Mouse (Mus musculus) left cerebral cortex, postnatal 4 days (tissue): ENCODE results near the gene Sirt4. TPM values are rescaled to one million over a fixed set of nuclear protein-coding genes. Genes with fewer than 3 reads are reported as not detected.
"Not testable (repeated sequence)": the region's sequence is repeated elsewhere in the genome, so short reads cannot be mapped to it uniquely, and the experiment has no call there.

Source experiments
- DNase-seq: peaks from one replicate; pipeline ENCODE4 v3.0.0-alpha.2; 2022
- intact Hi-C: fragments of 180-260 bp; cut with DNase I; formaldehyde crosslinking; loops from one replicate; pipeline ENCODE4 v1.15.1; 2025
- total RNA-seq, 2 experiments: library from RNA; stranded (reverse); gene quantifications; 2 replicates each; pipeline ENCODE4 v1.2.3; 2021

Gene Sirt4
- total RNA-seq, 2 experiments from 2014 or later, result 28.4 to 31.5 TPM

- no peak for DNase-seq
- intact Hi-C loops, result no loop called here
Observed at GRCm38 (mm10) chr5:115514896-115515587, 30.5 kb upstream of the Sirt4 start.

DNA sequence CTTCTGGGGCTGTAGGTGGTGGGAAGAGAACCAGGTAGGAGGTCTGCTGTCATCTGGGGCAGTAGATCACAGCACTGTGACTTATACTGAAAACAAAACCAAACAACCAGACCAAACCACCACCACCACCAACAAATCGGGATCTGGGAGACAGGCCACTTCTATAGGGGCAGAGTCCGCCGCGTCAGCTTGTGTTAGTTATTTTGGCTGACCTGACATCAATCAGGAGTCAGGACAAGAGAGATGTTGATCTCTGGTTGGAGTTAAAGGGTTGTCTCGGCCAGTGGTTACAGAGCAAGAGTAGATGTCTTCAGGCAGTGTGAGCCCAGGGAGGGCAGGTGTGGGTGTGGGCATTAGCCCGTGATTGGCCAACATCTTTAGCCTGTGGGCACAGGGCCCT is 29.8 kb upstream of the Sirt4 start:
- intact Hi-C loops, result no loop called here
- DNase-seq, result no peak

- intact Hi-C loops, result no loop called here
- DNase-seq, result no peak
Observed at GRCm38 (mm10) chr5:115513721-115514120, 29.2 kb upstream of the Sirt4 start.

DNA sequence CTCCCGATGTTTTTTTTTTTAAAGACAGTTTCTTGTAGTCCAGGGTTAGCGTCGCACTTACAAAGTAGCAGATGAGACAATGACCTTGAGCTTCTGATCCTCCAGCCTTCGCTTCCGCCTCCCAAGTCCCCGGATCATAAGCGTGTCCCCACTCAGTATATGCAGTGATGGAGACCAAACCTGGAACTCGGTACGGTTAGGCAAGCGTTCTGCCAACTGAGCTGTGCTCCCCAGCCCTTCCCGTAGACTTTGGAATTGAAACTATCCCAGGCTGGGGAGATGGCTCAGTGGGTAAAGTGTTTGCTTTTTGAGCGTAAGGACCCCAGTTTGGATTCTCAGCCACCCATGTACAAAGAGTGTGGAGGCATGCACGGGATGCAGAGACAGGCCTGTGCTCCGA is 28.7 kb upstream of the Sirt4 start:
- no peak for DNase-seq
- intact Hi-C loops, result no loop called here

DNA sequence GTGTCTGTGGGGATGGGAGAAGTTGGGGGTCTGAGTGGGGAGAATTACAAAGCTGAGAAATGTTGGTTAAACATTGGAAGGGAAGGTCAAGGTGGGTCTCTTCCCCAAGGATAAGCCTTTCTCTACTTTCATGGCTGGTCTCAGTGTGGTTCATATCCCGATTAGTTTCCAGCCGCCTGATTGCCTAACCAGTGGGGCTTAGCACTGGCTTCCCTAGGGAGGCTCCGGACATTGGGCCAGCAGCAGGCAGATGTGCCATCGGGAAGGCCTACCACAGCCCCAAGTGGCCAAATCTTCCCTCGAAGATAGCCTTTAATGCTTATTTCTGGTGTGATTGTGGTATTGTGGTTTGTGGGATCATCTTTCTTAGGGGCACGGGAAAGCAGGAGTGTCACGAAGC is 27.9 kb upstream of the Sirt4 start:
- no peak for DNase-seq
- intact Hi-C loops, result no loop called here

- intact Hi-C loops, result loop anchor here (5.0 kb wide), 1 partner anchor 47 kb away; the partner anchor contains the start of gene Rplp0
- no peak for DNase-seq
Observed at GRCm38 (mm10) chr5:115509790-115510689, 25.5 kb upstream of the Sirt4 start.

DNA sequence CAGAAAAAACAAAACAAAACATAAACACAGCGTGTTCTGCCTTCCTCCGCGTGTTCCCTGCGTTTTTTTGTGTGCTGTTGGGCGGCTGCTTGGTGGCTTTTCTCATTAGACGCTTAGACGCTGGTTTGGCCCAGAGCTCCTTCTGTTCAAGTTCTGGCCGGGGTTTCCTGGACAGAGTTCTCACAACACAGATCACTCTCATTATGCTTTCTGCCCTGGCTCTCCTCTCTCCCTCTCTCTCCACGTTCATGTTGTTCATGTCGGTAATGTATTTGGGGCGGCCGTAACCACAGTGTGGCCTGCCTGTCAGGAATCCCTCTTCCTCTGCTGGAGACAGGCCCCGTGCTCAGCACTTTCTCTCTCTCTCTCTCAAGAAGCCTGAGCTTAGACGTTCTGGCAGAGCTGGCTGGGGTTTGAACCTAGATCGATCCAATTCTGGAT is 24.8 kb upstream of the Sirt4 start:
- intact Hi-C loops, result loop anchor here (5.0 kb wide), 1 partner anchor 48 kb away; the partner anchor contains the start of gene Rplp0

GRCm38 (mm10) chr5:115508859-115509147 is 24.3 kb upstream of the Sirt4 start:
- DNase-seq, result no peak
- intact Hi-C loops, result loop anchor here (5.0 kb wide), 1 partner anchor 48 kb away; the partner anchor contains the start of gene Rplp0

More for the DNA sequence above, 24.8 kb upstream of the Sirt4 start:
- DNase-seq, result no peak

DNA sequence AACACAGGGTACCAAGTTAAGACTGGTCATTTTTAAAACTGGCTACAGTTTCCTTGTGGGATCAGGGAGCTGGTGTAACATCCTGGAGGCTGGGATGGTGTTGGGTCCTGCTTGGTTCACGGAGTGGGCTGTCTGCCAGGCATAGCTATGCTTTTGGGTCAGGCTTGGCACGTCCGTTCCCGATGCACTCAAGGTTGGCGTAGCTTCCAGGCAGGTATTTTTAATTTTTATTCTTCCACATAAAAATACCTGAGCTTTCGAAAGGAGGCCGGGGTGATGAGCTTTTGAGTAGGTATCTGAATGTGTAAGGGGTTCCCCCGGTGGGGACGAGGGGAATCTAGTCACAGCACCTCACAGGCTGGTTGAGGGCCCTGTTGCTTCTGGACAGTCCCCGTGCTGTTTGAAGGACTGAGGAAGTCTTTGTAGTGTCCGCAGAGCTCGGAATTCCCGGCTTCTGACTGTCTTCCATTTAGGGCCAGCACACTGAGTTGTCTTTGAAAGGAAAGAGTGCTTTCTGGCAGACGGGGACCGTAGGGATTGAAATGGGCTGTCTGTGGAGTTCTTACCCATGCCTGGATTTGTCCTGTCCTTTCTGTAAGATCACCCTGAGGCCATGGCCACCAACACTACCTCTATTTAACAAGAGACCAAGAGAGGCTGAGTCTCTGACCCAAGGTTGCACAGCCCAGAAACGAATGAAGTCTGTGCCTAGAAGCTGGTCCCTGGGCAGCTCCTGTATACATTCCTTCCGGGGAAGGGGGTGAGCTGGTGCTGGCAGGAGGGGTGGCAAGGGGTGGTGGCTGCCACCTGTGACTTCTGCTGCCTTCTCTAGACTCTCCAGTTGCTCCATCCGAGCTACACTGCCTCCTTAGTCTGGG is 23.7 kb upstream of the Sirt4 start:
- intact Hi-C loops, result loop anchor here (2.0 to 5.0 kb wide), 2 partner anchors 31 to 49 kb away; partner anchors contain the start of gene Rplp0
- DNase-seq, result no peak

- intact Hi-C loops, result loop anchor here (2.0 to 5.0 kb wide), 2 partner anchors 31 to 50 kb away; partner anchors contain the start of gene Rplp0
- DNase-seq, result no peak
Observed at GRCm38 (mm10) chr5:115507267-115507980, 22.9 kb upstream of the Sirt4 start.

DNA sequence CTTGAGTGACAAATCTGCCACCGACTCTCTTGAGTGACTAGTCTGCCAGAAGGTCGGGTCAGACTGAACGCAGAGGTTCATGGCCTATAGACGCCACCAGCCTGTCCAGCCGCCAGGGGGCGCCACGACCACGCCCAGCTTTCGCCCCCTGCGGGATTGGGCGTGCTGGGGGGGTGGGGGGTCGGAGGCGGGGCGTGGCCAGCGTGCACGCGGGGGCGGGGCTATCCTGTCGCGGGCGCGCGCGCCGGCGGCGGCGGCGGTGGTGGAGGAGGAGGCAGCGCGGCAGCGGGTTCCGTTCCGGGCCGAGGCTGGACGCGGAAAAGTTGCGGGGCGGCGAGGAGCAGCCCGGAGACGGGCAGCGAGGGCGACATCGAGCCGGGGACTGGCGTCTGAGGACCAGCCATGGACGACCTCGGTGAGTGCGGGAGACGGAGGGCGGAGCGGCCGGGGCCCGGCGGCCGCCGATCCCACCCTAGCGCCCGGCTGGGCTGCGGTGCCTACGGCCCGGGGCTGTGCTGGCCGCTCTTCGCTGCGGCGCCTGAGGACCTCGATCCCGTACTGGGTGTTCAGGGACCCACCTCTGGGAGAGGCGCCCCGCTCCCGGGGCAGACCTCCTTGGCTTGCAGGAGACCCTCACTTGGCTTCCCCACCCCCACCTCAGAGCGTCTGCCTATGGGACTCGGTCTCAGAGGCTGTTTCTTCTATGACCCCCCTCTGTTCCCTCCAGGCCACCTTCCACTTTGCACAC is 22.1 kb upstream of the Sirt4 start, which contains the start of gene Pxn:
Gene Pxn, plus strand, starts transcription at position 223 of the 748 bp plus-strand sequence.
- intact Hi-C loops, result loop anchor here (2.0 to 5.0 kb wide), 2 partner anchors 32 to 51 kb away; partner anchors contain the start of gene Rplp0
- DNase-seq, result peak; percentile 94

GRCm38 (mm10) chr5:115505617-115506016 is 21.1 kb upstream of the Sirt4 start:
- DNase-seq, result not testable (repeated sequence)
- intact Hi-C loops, result loop anchor here (2.0 to 5.0 kb wide), 2 partner anchors 33 to 52 kb away; partner anchors contain the start of gene Rplp0

DNA sequence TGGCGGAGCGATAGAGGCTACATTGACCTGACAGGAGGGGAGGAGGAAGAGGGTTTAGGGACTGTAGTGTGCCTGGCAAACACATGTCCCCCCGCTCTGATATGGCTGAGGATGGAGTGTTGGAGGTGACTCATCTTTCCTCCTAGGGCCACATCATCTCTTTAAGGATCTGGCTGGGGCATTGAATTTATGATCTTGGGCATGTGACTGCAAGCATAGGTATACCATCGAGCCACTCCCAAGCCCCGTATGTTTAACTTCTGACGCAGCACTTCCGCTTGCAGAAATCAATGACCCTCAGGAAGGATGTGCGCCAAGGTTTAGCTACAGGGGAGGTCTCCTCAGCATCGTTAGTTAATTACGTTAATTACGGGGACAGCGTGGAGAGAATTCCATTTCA is 18.5 kb upstream of the Sirt4 start:
- intact Hi-C loops, result no loop called here
- no peak for DNase-seq

DNA sequence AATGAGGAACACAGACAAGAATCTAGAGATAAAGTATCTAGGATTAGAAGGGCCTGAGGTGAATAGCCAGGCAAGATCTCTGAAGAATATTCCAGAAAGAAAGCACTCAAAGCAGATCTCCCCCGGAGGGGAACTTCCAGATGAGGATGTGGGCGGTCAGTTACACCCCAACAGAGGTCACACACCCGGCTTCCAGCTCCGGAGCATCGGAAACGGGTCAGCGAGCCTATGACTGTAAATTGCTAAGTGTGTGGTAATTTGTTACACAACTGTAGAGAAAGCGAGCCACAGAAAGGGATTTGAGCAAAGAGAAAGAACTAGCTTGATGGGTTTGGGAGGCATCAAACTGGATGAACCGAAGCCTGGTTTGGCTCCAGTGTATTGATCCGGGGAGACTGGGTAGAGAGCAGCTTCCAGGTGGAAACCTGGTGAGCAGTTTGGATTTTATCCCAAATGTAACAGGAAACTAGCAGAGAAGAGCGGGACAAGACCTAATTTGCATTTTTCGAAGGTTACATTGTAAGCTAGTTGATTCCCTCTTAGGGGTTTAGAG is 15.9 kb upstream of the Sirt4 start:
- intact Hi-C loops, result no loop called here
- DNase-seq, result no peak

- intact Hi-C loops, result no loop called here
- DNase-seq, result no peak
Observed at GRCm38 (mm10) chr5:115498307-115499240, 14.0 kb upstream of the Sirt4 start.

- DNase-seq, result no peak
- intact Hi-C loops, result no loop called here
Observed at GRCm38 (mm10) chr5:115497033-115497432, 12.5 kb upstream of the Sirt4 start.

- intact Hi-C loops, result not testable (repeated sequence)
Observed at GRCm38 (mm10) chr5:115495618-115496017, 11.1 kb upstream of the Sirt4 start.

GRCm38 (mm10) chr5:115493441-115493840 is 8.9 kb upstream of the Sirt4 start:
- DNase-seq, result no peak
- intact Hi-C loops, result no loop called here

More at GRCm38 (mm10) chr5:115495618-115496017, 11.1 kb upstream of the Sirt4 start:
- not testable (repeated sequence) for DNase-seq
